Mouse (Mus musculus): ENCODE results near the gene Suz12. TPM values are rescaled to one million over a fixed set of nuclear protein-coding genes. Genes with fewer than 3 reads are reported as not detected.
"Not testable (repeated sequence)": the region's sequence is repeated elsewhere in the genome, so short reads cannot be mapped to it uniquely, and the experiment has no call there.

The Suz12 gene
- polyA plus RNA-seq, 1 experiment from 2014 or later: 14.2 TPM

GRCm38 (mm10) chr11:80062159-80062558 lies 69.3 kb downstream of the Suz12 start:
- Histone ChIP-seq H3K36me3 (ENCODE audit: control insufficient read depth, insufficient read depth) (peaks cover 30% of the 10 kb centered on the region), H3K27ac (ENCODE audit: low read depth, low read length) (no peak overlapping the region), H3K9ac (ENCODE audit: low read depth, low read length) (no peak overlapping the region), H3K9me3 (ENCODE audit: control insufficient read depth) (no peaks in the 10 kb centered on the region), H3K27me3 (replicated peaks; ENCODE audit: control insufficient read depth, insufficient read depth, low read length) (no peaks in the 10 kb centered on the region), H3K4me2 (replicated peaks; ENCODE audit: low read depth) (no peak overlapping the region), H3K4me3 (ENCODE audit: low read depth, low read length) (no peak overlapping the region), H3K4me1 (replicated peaks; ENCODE audit: control insufficient read depth, insufficient read depth, low read length) (no peaks in the 10 kb centered on the region)
- TF ChIP-seq CTCF (IDR thresholded peaks at IDR 0.05; ENCODE audit: low read depth): no peak
- 62% methylated on average over 4 of the region's 4 CpGs for WGBS
- ATAC-seq: no peak

- not testable (repeated sequence) for H3K27me3 ChIP-seq (replicated peaks; ENCODE audit: control insufficient read depth, insufficient read depth, low read length); H3K9ac ChIP-seq (ENCODE audit: low read depth, low read length); H3K4me2 ChIP-seq (replicated peaks; ENCODE audit: low read depth); H3K9me3 ChIP-seq (ENCODE audit: control insufficient read depth); H3K4me3 ChIP-seq (ENCODE audit: low read depth, low read length); H3K4me1 ChIP-seq (replicated peaks; ENCODE audit: control insufficient read depth, insufficient read depth, low read length); ATAC-seq; H3K27ac ChIP-seq (ENCODE audit: low read depth, low read length); H3K36me3 ChIP-seq (ENCODE audit: control insufficient read depth, insufficient read depth)
- 84% methylated on average over 4 of the region's 4 CpGs for WGBS
- TF ChIP-seq CTCF (IDR thresholded peaks at IDR 0.05; ENCODE audit: low read depth): peak; percentile 19
Measured at GRCm38 (mm10) chr11:80066373-80066772, 73.5 kb downstream of the Suz12 start.

GRCm38 (mm10) chr11:80067558-80067957 lies 74.7 kb downstream of the Suz12 start:
- no peaks in the 10 kb centered on the region for H3K27me3 ChIP-seq (replicated peaks; ENCODE audit: control insufficient read depth, insufficient read depth, low read length)
- H3K36me3 ChIP-seq (ENCODE audit: control insufficient read depth, insufficient read depth): no peaks in the 10 kb centered on the region
- no peaks in the 10 kb centered on the region for H3K4me1 ChIP-seq (replicated peaks; ENCODE audit: control insufficient read depth, insufficient read depth, low read length)
- TF ChIP-seq CTCF (IDR thresholded peaks at IDR 0.05; ENCODE audit: low read depth): no peak
- H3K9me3 ChIP-seq (ENCODE audit: control insufficient read depth): no peaks in the 10 kb centered on the region
- 65% methylated on average over 5 of the region's 5 CpGs for WGBS
- H3K9ac ChIP-seq (ENCODE audit: low read depth, low read length): no peak overlapping the region
- H3K4me3 ChIP-seq (ENCODE audit: low read depth, low read length): no peak overlapping the region
- H3K27ac ChIP-seq (ENCODE audit: low read depth, low read length): no peak overlapping the region
- no peak overlapping the region for H3K4me2 ChIP-seq (replicated peaks; ENCODE audit: low read depth)
- no peak for ATAC-seq

- no peak overlapping the region for H3K4me2 ChIP-seq (replicated peaks; ENCODE audit: low read depth)
- 73% methylated on average over 3 of the region's 3 CpGs for WGBS
- no peak for ATAC-seq
- H3K27ac ChIP-seq (ENCODE audit: low read depth, low read length): no peak overlapping the region
- no peaks in the 10 kb centered on the region for H3K27me3 ChIP-seq (replicated peaks; ENCODE audit: control insufficient read depth, insufficient read depth, low read length)
- no peaks in the 10 kb centered on the region for H3K36me3 ChIP-seq (ENCODE audit: control insufficient read depth, insufficient read depth)
- no peak overlapping the region for H3K9ac ChIP-seq (ENCODE audit: low read depth, low read length)
- H3K4me1 ChIP-seq (replicated peaks; ENCODE audit: control insufficient read depth, insufficient read depth, low read length): no peaks in the 10 kb centered on the region
- H3K9me3 ChIP-seq (ENCODE audit: control insufficient read depth): no peaks in the 10 kb centered on the region
- no peak overlapping the region for H3K4me3 ChIP-seq (ENCODE audit: low read depth, low read length)
- no peak for TF ChIP-seq CTCF (IDR thresholded peaks at IDR 0.05; ENCODE audit: low read depth)
Measured at GRCm38 (mm10) chr11:80069815-80070214, 76.9 kb downstream of the Suz12 start.

- Histone ChIP-seq H3K9ac (ENCODE audit: low read depth, low read length) (no peak overlapping the region), H3K36me3 (ENCODE audit: control insufficient read depth, insufficient read depth) (no peaks in the 10 kb centered on the region), H3K4me2 (replicated peaks; ENCODE audit: low read depth) (no peak overlapping the region), H3K9me3 (ENCODE audit: control insufficient read depth) (no peaks in the 10 kb centered on the region), H3K27me3 (replicated peaks; ENCODE audit: control insufficient read depth, insufficient read depth, low read length) (no peaks in the 10 kb centered on the region), H3K27ac (ENCODE audit: low read depth, low read length) (no peak overlapping the region), H3K4me3 (ENCODE audit: low read depth, low read length) (no peak overlapping the region), H3K4me1 (replicated peaks; ENCODE audit: control insufficient read depth, insufficient read depth, low read length) (no peaks in the 10 kb centered on the region)
- 96% methylated on average over 2 of the region's 2 CpGs for WGBS
- no peak for ATAC-seq
- no peak for TF ChIP-seq CTCF (IDR thresholded peaks at IDR 0.05; ENCODE audit: low read depth)
Measured at GRCm38 (mm10) chr11:80071039-80071438, 78.1 kb downstream of the Suz12 start.

- TF ChIP-seq CTCF (IDR thresholded peaks at IDR 0.05; ENCODE audit: low read depth): no peak
- no peaks in the 10 kb centered on the region for H3K36me3 ChIP-seq (ENCODE audit: control insufficient read depth, insufficient read depth)
- no peak overlapping the region for H3K9ac ChIP-seq (ENCODE audit: low read depth, low read length)
- H3K4me2 ChIP-seq (replicated peaks; ENCODE audit: low read depth): no peak overlapping the region
- H3K9me3 ChIP-seq (ENCODE audit: control insufficient read depth): no peaks in the 10 kb centered on the region
- H3K4me3 ChIP-seq (ENCODE audit: low read depth, low read length): no peak overlapping the region
- H3K4me1 ChIP-seq (replicated peaks; ENCODE audit: control insufficient read depth, insufficient read depth, low read length): no peaks in the 10 kb centered on the region
- no peaks in the 10 kb centered on the region for H3K27me3 ChIP-seq (replicated peaks; ENCODE audit: control insufficient read depth, insufficient read depth, low read length)
- no peak for ATAC-seq
- H3K27ac ChIP-seq (ENCODE audit: low read depth, low read length): no peak overlapping the region
- WGBS: 81% methylated on average over 3 of the region's 3 CpGs
Measured at GRCm38 (mm10) chr11:80072365-80072764, 79.5 kb downstream of the Suz12 start.
